In the genomic region with DNA sequence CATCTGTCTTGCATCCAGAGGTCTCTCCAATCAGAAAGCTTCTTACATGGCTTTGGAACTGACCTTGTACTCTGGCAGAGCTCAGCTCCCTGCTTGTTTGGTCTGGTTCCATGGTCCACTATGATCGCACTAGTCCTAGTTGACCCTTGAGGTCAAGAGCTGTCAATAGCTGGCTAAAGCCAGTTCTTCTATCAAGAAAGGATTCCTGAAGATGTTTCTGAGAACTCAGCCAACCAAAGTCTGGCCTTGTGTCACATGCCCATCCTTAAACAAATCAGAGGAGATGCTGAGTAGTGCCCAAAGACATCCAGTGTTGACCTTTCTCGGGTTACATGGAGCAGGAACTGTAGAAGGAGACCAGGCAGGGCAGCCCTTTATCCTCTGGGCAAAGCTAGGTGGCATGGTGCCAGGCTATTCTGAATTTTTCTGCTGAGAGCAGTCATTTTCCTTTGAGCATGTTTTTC, we compare ENCODE assay signal across 8 mouse cellular contexts.
A peak's percentile ranks its signal among the peaks of the same experiment; 100 is the strongest.
DNase-seq lines count a peak whose midpoint lies in the region; ATAC-seq and TF ChIP-seq lines count a peak whose summit lies in the region.

No protein-coding gene starts in this region.

- H3K36me3 ChIP-seq in liver, adult 2 months (ENCODE audit: control insufficient read depth, insufficient read depth, low read length), result no peaks in the 10 kb centered on the region
- 0 out of 2 replicates have a peak, but pooled peaks cover 3% of the 10 kb centered on the region for H3K36me3 ChIP-seq in kidney, embryonic 15.5 days

- intact Hi-C loops in left cerebral cortex, postnatal 36 days (cut with DNase I), result no loop called here

- H3K79me2 ChIP-seq in liver, adult 2 months (ENCODE audit: control insufficient read depth, insufficient read depth, low read length), result no peaks in the 10 kb centered on the region; the same call in 1 of the 2 replicates

- TF ChIP-seq POLR2A in liver, adult 2 months (IDR thresholded peaks at IDR 0.05; ENCODE audit: extremely low read depth, insufficient read depth, low read length), result no peak

- no peaks in the 10 kb centered on the region for H3K9me3 ChIP-seq in kidney, embryonic 15.5 days (replicated peaks)

- peaks cover 17% of the 10 kb centered on the region for H3K4me1 ChIP-seq in liver, adult 2 months (ENCODE audit: control insufficient read depth, insufficient read depth, low read length)
- H3K4me1 ChIP-seq in kidney, embryonic 15.5 days, result peaks cover 27% of the 10 kb centered on the region

- no peak overlapping the region for H3K4me3 ChIP-seq in liver, adult 2 months (ENCODE audit: insufficient read depth, low read depth, low read length)
- no peak overlapping the region for H3K4me3 ChIP-seq in kidney, embryonic 15.5 days (replicated peaks)

- peak; percentile 61; the same call in 1 of the 2 replicates for ATAC-seq in kidney, embryonic 15.5 days (replicated peaks; ENCODE audit: low FRiP score)
- no peak for ATAC-seq in megakaryocyte progenitor cell, adult 5-6 weeks (replicated peaks; ENCODE audit: poor library complexity)

- TF ChIP-seq CTCF in liver, adult 2 months (IDR thresholded peaks at IDR 0.05; ENCODE audit: low read depth, low read length), result no peak

- no peak overlapping the region for H3K9ac ChIP-seq in liver, adult 2 months (ENCODE audit: low read depth, low read length)
- H3K9ac ChIP-seq in kidney, embryonic 15.5 days, result no peak overlapping the region

- H3K27ac ChIP-seq in liver, adult 2 months (replicated peaks; ENCODE audit: insufficient read depth, low read depth, low read length), result peak overlapping the region; percentile 60
- no peak overlapping the region for H3K27ac ChIP-seq in kidney, embryonic 15.5 days

- WGBS in liver, adult 2 months, result 2% methylated on average over 2 of the region's 2 CpGs
- 58% methylated on average over 2 of the region's 2 CpGs for WGBS in kidney, embryonic 15.5 days

- H3K27me3 ChIP-seq in liver, adult 2 months (ENCODE audit: control insufficient read depth, insufficient read depth, low read length), result no peaks in the 10 kb centered on the region
- H3K27me3 ChIP-seq in kidney, embryonic 15.5 days, result no peaks in the 10 kb centered on the region

- H3K4me2 ChIP-seq in kidney, embryonic 15.5 days, result no peak overlapping the region

- DNase-seq in liver, adult 2 months (ENCODE audit: extremely low read depth, low read depth, low spot score), result peak; percentile 99
- DNase-seq in liver, result no peak
- peak; percentile 10 for DNase-seq in cerebellum, adult 11 months
- peak; percentile 18 for DNase-seq in ovary, adult 18-20 months (ENCODE audit: low spot score)
- no peak for DNase-seq in spleen, postnatal 10 days (ENCODE audit: low spot score in 2 of 2)
- no peak for DNase-seq in left cerebral cortex, postnatal 36 days (ENCODE audit: low spot score in 2 of 2)

Comparison
In these comparisons a context has a peak if more than half of its experiments do, and no peak if none do; other contexts are left out.
1. DNase-seq: peak in liver, adult 2 months (single experiment), cerebellum, adult 11 months (single experiment) and ovary, adult 18-20 months (single experiment); none in liver (single experiment), spleen, postnatal 10 days (0 of 2) and left cerebral cortex, postnatal 36 days (0 of 2).